Mouse (Mus musculus) embryonic facial prominence, embryonic 12.5 days (tissue): ENCODE measurements at regions not wholly inside any gene's neighbourhood (a gene's known extent, or its start where the extent isn't known, plus 50 kb on each side); places are given as distances from the start of the nearest gene placed in this dataset.

Experiments
- ATAC-seq: fragments of 200-750 bp; cut with Nextera tagmentation; 2 replicates; pipeline ENCODE4 v1.8.0; 2017; ENCODE audit not compliant: insufficient number of reproducible peaks, insufficient read depth, low FRiP score, low TSS enrichment
- H3K27ac ChIP-seq: fragments of 300-500 bp; sonication (generic); 2 replicates; pipeline ENCODE4 v1.5.1; 2016; ENCODE audit warnings: mild to moderate bottlenecking
- H3K27me3 ChIP-seq: fragments of 300-500 bp; sonication (generic); 2 replicates; pipeline ENCODE4 v1.6.1; 2016; ENCODE audit warnings: mild to moderate bottlenecking, moderate library complexity
- H3K36me3 ChIP-seq: fragments of 300-500 bp; sonication (generic); 2 replicates; pipeline ENCODE4 v1.6.1; 2016; ENCODE audit warnings: mild to moderate bottlenecking
- H3K4me1 ChIP-seq: fragments of 300-500 bp; sonication (generic); 2 replicates; pipeline ENCODE4 v1.6.1; 2016
- H3K4me2 ChIP-seq: fragments of 300-500 bp; sonication (generic); replicated peaks from 2 replicates; pipeline ENCODE4 v1.6.1; 2016; ENCODE audit warnings: mild to moderate bottlenecking, moderate library complexity
- H3K4me3 ChIP-seq: fragments of 300-500 bp; sonication (generic); 2 replicates; pipeline ENCODE4 v1.5.1; 2016; ENCODE audit warnings: mild to moderate bottlenecking
- H3K9ac ChIP-seq: fragments of 300-500 bp; sonication (generic); 2 replicates; pipeline ENCODE4 v1.6.1; 2016; ENCODE audit warnings: mild to moderate bottlenecking, moderate library complexity
- H3K9me3 ChIP-seq: fragments of 300-500 bp; sonication (generic); 2 replicates; pipeline ENCODE4 v1.6.1; 2016; ENCODE audit warnings: mild to moderate bottlenecking, moderate library complexity
- WGBS: fragments of 180-500 bp; shearing (Covaris S2); methylation state at CpG from one replicate; pipeline ENCODE4 v1.1.7; 2016; 5-methylcytosine and 5-hydroxymethylcytosine counted together

DNA sequence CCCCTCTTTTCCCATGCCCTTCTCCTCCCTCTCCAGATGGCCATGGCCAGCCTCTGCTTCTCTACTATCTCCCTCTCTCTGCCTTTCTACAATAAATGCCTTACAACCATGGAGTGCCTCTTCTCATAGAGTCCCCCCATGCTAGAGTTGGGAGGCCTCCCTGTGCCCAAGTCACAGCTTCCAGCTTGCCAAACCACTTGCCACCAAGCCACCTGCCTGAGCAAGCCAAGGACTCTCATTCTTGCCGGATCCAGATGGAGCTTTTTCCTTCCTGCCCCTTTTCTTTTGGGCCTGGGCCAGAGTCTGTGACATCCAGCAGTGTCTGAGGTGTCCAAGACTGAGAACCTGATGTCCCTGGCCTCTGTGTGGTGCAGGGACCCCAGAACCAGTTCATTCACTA lies 367.4 kb upstream of the Arhgap42 start:
- WGBS = 86% methylated on average over 1 of the region's 1 CpGs
- no peak overlapping the region for H3K4me3 ChIP-seq

DNA sequence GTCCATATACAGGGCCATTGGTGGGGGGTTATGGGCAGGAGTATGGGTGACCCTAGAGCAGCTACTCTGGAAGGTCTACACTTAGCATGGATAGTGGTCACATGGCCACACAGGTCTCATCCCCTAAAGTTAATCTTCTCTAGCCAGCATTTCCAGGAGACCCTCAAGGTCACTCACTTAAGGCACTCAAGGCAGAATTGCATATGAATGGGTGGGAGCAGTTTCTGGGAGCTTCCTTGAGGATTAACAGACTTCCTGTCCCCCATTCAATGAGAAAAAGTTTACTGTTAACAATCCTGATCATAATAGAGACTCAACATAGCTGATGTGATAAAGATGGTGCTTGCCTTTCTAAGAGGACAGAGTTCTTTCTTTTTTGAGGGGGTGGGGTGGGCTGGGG lies 352.4 kb upstream of the Arhgap42 start:
- Histone ChIP-seq H3K4me3 (no peak overlapping the region), H3K36me3 (no peaks in the 10 kb centered on the region), H3K27ac (no peak overlapping the region), H3K4me1 (no peaks in the 10 kb centered on the region), H3K9me3 (no peaks in the 10 kb centered on the region), H3K4me2 (no peak overlapping the region), H3K9ac (no peak overlapping the region), H3K27me3 (no peaks in the 10 kb centered on the region)
- ATAC-seq = no peak

More for the DNA sequence above, 367.4 kb upstream of the Arhgap42 start:
- no peak overlapping the region for H3K27ac ChIP-seq
- H3K27me3 ChIP-seq = no peaks in the 10 kb centered on the region
- no peaks in the 10 kb centered on the region for H3K36me3 ChIP-seq
- H3K4me2 ChIP-seq = no peak overlapping the region
- no peaks in the 10 kb centered on the region for H3K9me3 ChIP-seq
- ATAC-seq = no peak
- no peak overlapping the region for H3K9ac ChIP-seq
- no peaks in the 10 kb centered on the region for H3K4me1 ChIP-seq

DNA sequence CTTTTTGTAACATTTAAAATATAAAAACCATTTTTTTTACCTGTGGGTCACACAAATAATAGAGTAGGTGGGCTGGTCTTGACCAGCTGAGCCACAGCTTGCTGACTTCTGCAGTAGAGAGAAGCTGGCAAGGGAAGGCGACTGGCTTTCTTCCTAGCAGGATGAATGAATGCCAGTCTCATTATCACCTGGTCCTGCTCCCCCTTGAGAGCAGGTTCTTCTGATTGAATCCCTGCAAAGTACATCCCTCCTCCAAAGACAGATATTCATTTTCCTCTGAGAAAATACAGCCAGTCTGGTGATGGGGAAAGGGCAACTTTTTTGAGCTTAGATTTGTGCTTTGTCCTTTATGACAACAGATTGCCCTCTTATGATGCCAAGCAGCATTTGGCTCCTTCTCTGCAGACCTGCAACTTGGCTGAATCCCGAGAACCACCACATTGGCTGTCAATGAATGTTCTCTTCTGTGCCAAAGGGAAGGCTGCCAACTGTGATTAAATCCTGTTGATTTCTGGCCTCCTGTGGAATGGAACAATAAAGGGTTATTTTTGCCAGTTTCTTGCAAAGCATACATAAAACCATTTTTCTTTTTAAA lies 344.2 kb upstream of the Arhgap42 start:
- no peak overlapping the region for H3K4me2 ChIP-seq
- no peak for ATAC-seq
- H3K9ac ChIP-seq = no peak overlapping the region
- no peak overlapping the region for H3K27ac ChIP-seq
- H3K4me1 ChIP-seq = no peaks in the 10 kb centered on the region
- H3K4me3 ChIP-seq = no peak overlapping the region
- WGBS = 72% methylated on average over 2 of the region's 2 CpGs
- no peaks in the 10 kb centered on the region for H3K27me3 ChIP-seq
- H3K36me3 ChIP-seq = no peaks in the 10 kb centered on the region
- no peaks in the 10 kb centered on the region for H3K9me3 ChIP-seq

DNA sequence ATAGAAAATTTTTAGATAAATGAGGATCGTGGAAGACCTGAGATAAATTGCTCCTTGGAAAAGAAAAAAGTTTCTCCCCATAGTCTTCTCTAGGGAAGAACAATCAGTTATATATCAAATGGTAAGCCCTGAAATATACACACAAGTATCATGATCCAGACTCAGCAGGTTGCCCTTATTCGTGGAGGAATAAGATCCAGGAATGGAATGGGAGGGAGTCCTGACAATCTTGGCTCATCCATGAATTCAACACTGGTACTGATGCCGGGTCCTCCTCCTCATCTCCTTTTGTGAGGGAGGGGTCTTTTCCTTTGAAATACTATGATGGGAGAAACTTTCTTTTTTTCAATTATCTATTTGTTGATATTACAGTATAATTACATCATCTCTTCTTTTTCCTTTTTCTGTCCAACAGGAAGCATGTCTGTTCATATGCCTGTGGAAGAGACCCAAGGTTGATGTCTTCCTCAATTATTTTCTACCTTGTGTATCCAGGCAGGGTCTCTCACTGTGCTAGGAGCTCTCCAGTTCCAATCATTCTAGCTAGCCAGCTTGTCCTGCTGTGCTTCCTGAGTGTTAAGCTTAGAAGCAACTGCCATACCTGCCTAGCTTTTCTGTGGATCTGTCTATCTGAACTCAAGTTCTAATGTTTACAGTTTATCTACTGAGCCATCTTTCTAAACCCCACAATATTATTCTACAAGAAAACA lies 343.6 kb upstream of the Arhgap42 start:
- H3K27ac ChIP-seq = no peak overlapping the region
- H3K36me3 ChIP-seq = no peaks in the 10 kb centered on the region
- no peaks in the 10 kb centered on the region for H3K9me3 ChIP-seq
- no peak overlapping the region for H3K4me3 ChIP-seq
- H3K27me3 ChIP-seq = no peaks in the 10 kb centered on the region
- no peak overlapping the region for H3K4me2 ChIP-seq
- ATAC-seq = no peak
- H3K9ac ChIP-seq = no peak overlapping the region
- WGBS = 86% methylated on average over 3 of the region's 3 CpGs
- H3K4me1 ChIP-seq = no peaks in the 10 kb centered on the region

DNA sequence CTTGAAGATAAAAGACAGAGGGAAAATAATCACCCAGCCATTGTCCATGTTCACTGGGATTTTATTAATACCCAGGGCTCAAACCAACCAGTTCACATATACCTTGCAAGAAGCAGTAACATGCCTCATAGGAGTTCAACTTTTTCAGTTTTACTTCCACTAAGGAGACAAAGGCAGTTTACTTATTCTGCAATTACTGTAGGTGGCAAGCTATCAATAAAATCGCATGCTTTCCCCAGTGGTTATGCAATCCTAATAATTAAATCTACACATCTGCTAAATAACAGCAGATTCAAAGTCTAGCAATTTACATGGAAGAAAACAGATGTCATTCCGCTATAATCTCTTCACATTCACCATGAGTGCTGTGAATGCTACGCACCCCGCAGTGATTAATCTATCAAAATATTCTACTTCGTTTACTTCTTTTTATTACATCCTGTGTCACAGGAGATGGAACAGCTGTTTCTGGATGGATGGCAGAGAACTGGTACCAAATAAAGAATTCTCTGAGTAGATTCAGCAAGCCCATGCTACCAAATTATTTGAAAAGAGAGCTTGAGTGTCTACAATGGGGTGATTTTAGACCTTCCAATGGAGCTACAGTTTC lies 329.2 kb upstream of the Arhgap42 start:
- WGBS = 89% methylated on average over 5 of the region's 5 CpGs
- Histone ChIP-seq H3K4me1 (no peaks in the 10 kb centered on the region), H3K4me2 (no peak overlapping the region), H3K27me3 (no peaks in the 10 kb centered on the region), H3K9me3 (no peaks in the 10 kb centered on the region), H3K36me3 (no peaks in the 10 kb centered on the region), H3K4me3 (no peak overlapping the region), H3K27ac (no peak overlapping the region), H3K9ac (no peak overlapping the region)
- ATAC-seq = no peak

DNA sequence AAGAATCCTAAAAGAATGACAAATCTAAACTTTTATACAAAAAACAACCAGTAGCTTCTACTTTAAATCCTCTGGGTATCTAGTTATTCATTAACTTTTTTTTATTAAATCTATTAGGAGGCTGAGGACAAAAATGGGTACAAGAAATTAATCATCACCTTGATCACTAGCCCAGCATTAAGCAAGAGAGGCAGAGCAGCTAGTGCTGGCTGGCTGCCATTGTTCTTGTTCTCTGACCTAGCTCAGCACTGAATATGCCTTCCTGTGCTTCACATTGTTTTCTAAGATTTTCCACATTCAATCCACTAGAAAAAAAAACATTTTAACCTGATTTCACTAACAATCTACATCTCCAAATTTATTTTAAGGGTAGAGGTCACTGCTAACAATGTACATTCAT lies 325.6 kb upstream of the Arhgap42 start:
- H3K9ac ChIP-seq = no peak overlapping the region
- H3K27ac ChIP-seq = no peak overlapping the region
- no peak overlapping the region for H3K4me2 ChIP-seq
- H3K9me3 ChIP-seq = no peaks in the 10 kb centered on the region
- H3K4me1 ChIP-seq = no peaks in the 10 kb centered on the region
- H3K4me3 ChIP-seq = no peak overlapping the region
- no peaks in the 10 kb centered on the region for H3K36me3 ChIP-seq
- no peak for ATAC-seq
- H3K27me3 ChIP-seq = no peaks in the 10 kb centered on the region

DNA sequence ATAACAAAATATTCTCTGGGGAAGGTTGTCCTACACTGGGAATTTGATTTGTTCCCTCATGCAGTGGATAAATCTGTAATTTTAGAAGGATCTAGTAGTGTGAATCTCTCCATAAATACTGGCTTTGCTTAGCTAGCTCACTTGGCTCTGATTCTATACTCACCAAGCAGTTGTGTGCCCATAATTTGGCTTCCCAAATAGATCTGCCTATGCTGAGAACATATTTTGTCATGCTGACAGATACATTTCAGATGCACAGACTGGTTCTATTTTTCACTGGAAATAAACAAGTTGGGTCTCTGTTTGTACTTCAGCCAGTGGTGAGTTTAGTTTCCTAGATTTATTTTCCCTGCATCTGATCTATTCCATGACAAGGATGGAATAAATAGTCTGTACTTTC lies 309.8 kb upstream of the Arhgap42 start:
- Histone ChIP-seq H3K4me3 (no peak overlapping the region), H3K4me2 (no peak overlapping the region), H3K9ac (no peak overlapping the region), H3K27me3 (no peaks in the 10 kb centered on the region), H3K36me3 (no peaks in the 10 kb centered on the region), H3K9me3 (no peaks in the 10 kb centered on the region), H3K27ac (no peak overlapping the region), H3K4me1 (no peaks in the 10 kb centered on the region)
- no peak for ATAC-seq

DNA sequence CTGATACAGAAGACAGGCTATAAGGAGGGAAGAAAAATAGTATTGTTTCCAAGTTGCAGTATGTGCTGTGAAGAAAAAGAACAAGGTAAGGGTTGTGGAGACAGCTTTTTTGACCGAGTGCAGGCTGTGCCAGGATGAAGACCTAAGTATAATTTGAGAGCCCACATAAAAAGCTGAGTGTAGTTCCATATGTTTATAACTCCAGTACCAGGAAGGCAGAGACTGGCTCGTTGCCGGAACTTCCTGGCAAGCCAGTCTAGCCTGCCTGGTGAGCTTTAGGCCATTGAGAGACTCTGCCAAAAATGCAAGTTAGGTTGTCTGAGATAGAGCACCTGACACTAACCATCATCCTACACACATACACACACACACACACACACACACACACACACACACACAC lies 308.7 kb upstream of the Arhgap42 start:
- no peaks in the 10 kb centered on the region for H3K9me3 ChIP-seq
- H3K4me1 ChIP-seq = no peaks in the 10 kb centered on the region
- no peak overlapping the region for H3K27ac ChIP-seq
- no peak overlapping the region for H3K4me2 ChIP-seq
- no peaks in the 10 kb centered on the region for H3K36me3 ChIP-seq
- WGBS = 76% methylated on average over 3 of the region's 3 CpGs
- ATAC-seq = no peak
- H3K9ac ChIP-seq = no peak overlapping the region
- no peaks in the 10 kb centered on the region for H3K27me3 ChIP-seq
- no peak overlapping the region for H3K4me3 ChIP-seq

DNA sequence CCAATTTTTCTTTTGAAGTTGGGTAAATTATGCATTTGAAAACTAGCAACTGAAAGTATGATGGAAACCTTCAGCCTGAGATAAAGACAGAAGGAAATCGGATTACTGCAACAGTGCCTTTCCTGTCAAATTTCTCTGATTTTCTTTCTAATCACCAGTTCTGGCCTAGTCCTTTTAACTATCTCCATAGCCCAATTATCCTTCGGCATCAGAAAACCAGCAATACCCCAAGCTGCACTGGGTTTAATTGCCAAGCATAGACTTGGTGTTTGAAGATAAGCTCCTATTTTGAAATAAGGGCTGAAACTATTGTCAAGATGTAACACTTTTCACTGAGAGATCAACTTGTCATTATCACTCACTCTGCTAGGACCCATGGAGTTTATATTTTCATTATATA lies 308.2 kb upstream of the Arhgap42 start:
- Histone ChIP-seq H3K9me3 (no peaks in the 10 kb centered on the region), H3K36me3 (no peaks in the 10 kb centered on the region), H3K27ac (no peak overlapping the region), H3K4me1 (no peaks in the 10 kb centered on the region), H3K27me3 (no peaks in the 10 kb centered on the region), H3K4me3 (no peak overlapping the region), H3K4me2 (no peak overlapping the region), H3K9ac (no peak overlapping the region)
- 81% methylated on average over 2 of the region's 2 CpGs for WGBS
- ATAC-seq = no peak

DNA sequence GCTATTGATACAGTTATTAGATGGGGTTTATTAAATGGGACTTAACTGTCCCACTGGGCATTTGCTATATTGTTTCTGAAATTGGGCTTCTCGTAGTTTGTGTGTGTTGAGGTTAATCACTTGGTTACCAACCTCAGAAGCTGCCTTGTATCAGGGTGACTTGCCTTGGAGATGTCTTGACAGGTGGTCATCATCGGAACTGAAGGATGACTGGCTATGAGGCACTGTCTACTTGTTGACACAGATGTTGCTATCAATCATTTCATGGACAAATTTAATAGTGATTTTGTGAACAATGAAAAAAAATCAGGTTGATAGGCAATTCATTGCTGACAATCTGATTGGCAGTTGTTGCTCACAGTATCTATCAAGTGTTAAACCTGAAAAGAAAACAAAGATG lies 261.4 kb upstream of the Arhgap42 start:
- H3K9me3 ChIP-seq = no peaks in the 10 kb centered on the region

DNA sequence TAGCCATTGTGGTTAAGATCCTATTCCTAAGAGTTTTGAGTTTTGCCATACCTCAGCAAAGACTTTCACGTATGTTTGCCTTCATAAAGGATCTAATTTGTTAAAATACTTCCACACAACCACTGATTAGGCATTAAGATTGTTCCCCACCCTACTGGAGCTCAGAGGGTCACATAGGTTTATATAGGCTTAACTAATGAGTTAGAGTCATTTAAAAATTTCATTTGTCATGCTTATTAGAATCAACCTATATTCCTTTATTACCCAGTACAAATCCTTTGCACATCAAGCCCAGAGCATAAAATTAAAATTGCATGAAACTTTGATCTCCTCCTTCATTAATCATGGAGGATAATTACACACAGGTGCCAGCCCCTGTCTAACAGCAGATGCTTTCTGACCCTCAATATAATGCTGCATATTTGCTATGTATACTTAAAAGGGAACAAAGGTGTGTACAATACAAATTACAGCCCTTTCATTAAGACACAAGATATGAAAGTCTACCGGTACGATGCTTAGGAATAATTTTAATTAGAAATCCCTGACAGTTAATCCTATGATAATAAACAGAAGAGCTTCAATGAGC lies 254.8 kb upstream of the Arhgap42 start:
- H3K27ac ChIP-seq = no peak overlapping the region
- ATAC-seq = no peak
- no peaks in the 10 kb centered on the region for H3K9me3 ChIP-seq
- H3K9ac ChIP-seq = no peak overlapping the region
- H3K4me2 ChIP-seq = no peak overlapping the region
- no peak overlapping the region for H3K4me3 ChIP-seq
- WGBS = 71% methylated on average over 3 of the region's 3 CpGs
- no peaks in the 10 kb centered on the region for H3K36me3 ChIP-seq
- H3K4me1 ChIP-seq = no peaks in the 10 kb centered on the region
- no peaks in the 10 kb centered on the region for H3K27me3 ChIP-seq

More for the DNA sequence above, 261.4 kb upstream of the Arhgap42 start:
- ATAC-seq = no peak
- 90% methylated on average over 2 of the region's 2 CpGs for WGBS
- Histone ChIP-seq H3K36me3 (no peaks in the 10 kb centered on the region), H3K27me3 (no peaks in the 10 kb centered on the region), H3K27ac (no peak overlapping the region), H3K9ac (no peak overlapping the region), H3K4me3 (no peak overlapping the region), H3K4me1 (no peaks in the 10 kb centered on the region), H3K4me2 (no peak overlapping the region)

DNA sequence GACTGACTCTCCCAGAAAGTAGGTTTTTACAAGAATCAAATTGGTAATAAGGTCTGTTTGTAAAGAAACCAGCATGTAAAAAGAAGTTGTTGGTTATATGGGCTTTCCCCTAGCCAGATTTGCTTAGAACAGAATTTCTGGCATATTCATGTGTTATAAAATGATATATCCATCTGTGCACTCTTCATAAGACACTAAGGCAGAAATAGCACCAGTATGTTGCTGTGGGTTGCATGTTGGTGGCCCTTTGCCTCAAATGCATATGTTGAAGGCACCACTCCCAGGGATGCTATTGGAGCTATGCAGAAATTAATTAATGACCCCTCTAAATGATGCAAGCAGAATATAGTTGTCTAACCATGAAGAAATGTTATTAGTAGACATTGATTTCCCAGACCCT lies 238.2 kb upstream of the Arhgap42 start:
- Histone ChIP-seq H3K36me3 (no peaks in the 10 kb centered on the region), H3K4me3 (no peak overlapping the region), H3K4me1 (no peaks in the 10 kb centered on the region), H3K27me3 (no peaks in the 10 kb centered on the region), H3K9ac (no peak overlapping the region), H3K9me3 (no peaks in the 10 kb centered on the region), H3K4me2 (no peak overlapping the region), H3K27ac (no peak overlapping the region)
- ATAC-seq = no peak
